18 mouse cellular contexts compared by ENCODE assay signal in genomic region chr5:119820452-119820851, GRCm38 (mm10). TPM values are rescaled to one million over a fixed set of nuclear protein-coding genes. Genes with fewer than 3 reads are reported as not detected.
"Had no signal": no experiment of that assay in that cellular context is flagged by ENCODE, and none has a peak within 500 bp of the region (broad histone marks: within the 10 kb centered on the region; RNA-seq: fewer than 3 reads in every experiment).

No protein-coding gene starts in this region.

- H3K9ac ChIP-seq: limb, embryonic 15.5 days; liver, embryonic 12.5 days; liver, embryonic 14.5 days; midbrain, embryonic 13.5 days; midbrain, embryonic 15.5 days; neural tube, embryonic 12.5 days; stomach, embryonic 15.5 days had no signal

- H3K4me3 ChIP-seq: limb, embryonic 15.5 days; liver, embryonic 12.5 days; megakaryocyte, embryonic 14.5 days; midbrain, embryonic 13.5 days; midbrain, embryonic 15.5 days; neural tube, embryonic 12.5 days; stomach, embryonic 15.5 days had no signal

- H3K4me1 ChIP-seq: liver, embryonic 12.5 days; midbrain, embryonic 13.5 days; midbrain, embryonic 15.5 days; neural tube, embryonic 12.5 days; stomach, embryonic 15.5 days had no signal

- H3K9me3 ChIP-seq: limb, embryonic 15.5 days; liver, embryonic 12.5 days; midbrain, embryonic 15.5 days; stomach, embryonic 15.5 days had no signal

- ATAC-seq: liver, embryonic 12.5 days; midbrain, embryonic 13.5 days; midbrain, embryonic 15.5 days had no signal

- H3K27ac ChIP-seq: limb, embryonic 15.5 days; liver, embryonic 12.5 days; liver, embryonic 14.5 days; macrophage; midbrain, embryonic 13.5 days; midbrain, embryonic 15.5 days; neural tube, embryonic 12.5 days; stomach, embryonic 15.5 days; stomach, postnatal 0 days had no signal

- H3K4me2 ChIP-seq: limb, embryonic 15.5 days; liver, embryonic 12.5 days; midbrain, embryonic 11.5 days; midbrain, embryonic 13.5 days; midbrain, embryonic 15.5 days; neural tube, embryonic 12.5 days; stomach, embryonic 15.5 days had no signal

- DNase-seq: right cerebral cortex, postnatal 14 days; thymus, adult 2 months; thymus, postnatal 25 days; thymus, postnatal 4 days had no signal

- H3K36me3 ChIP-seq: limb, embryonic 15.5 days; liver, embryonic 12.5 days; midbrain, embryonic 13.5 days; midbrain, embryonic 15.5 days; neural tube, embryonic 12.5 days; stomach, embryonic 15.5 days had no signal

RNA-seq across cellular contexts. Expression of gene Tbx5, which starts 12.0 kb away (rescaled TPM):
- polyA plus RNA-seq: liver, adult 2 months; liver, embryonic 16.5 days; macrophage; midbrain, embryonic 11.5 days; midbrain, embryonic 13.5 days; neural tube, embryonic 12.5 days; spleen, adult 2 months had no signal
